14 mouse cellular contexts compared by ENCODE assay signal in genomic region chr15:82170437-82171377, GRCm38 (mm10). TPM values are rescaled to one million over a fixed set of nuclear protein-coding genes. Genes with fewer than 3 reads are reported as not detected.
DNase-seq lines count a peak whose midpoint lies in the region; ATAC-seq lines count a peak whose summit lies in the region.
"Had no signal": no experiment of that assay in that cellular context is flagged by ENCODE, and none has a peak within 500 bp of the region (broad histone marks: within the 10 kb centered on the region; RNA-seq: fewer than 3 reads in every experiment).

No protein-coding gene starts in this region.

- no peak for DNase-seq in heart, adult 8-10 months (ENCODE audit: low spot score)
- peak; percentile 76 for DNase-seq in cerebellum, adult 11-12 months
- peak; percentile 77 to 87 for DNase-seq in cerebellum, postnatal 10 days
- DNase-seq in right cerebral cortex, adult 18-20 months, result no peak
- DNase-seq in yolk sac, embryonic 10.5 days (ENCODE audit: low spot score), result no peak
- DNase-seq: adrenal gland, postnatal 25 days; gastrocnemius, postnatal 25 days; kidney, adult 2 months; lung, embryonic 14.5 days; right cerebral cortex, postnatal 14 days had no signal

- peak overlapping the region; percentile 22; the same call in 1 of the 2 replicates for H3K4me2 ChIP-seq in heart, embryonic 14.5 days (ENCODE audit: low read length)
- H3K4me2 ChIP-seq in intestine, embryonic 15.5 days (replicated peaks), result no peak overlapping the region
- H3K4me2 ChIP-seq: lung, embryonic 14.5 days had no signal

- peak; percentile 38; the same call in 1 of the 2 replicates for ATAC-seq in heart, embryonic 14.5 days (ENCODE audit: insufficient number of reproducible peaks, insufficient read depth, low FRiP score, low read depth)
- peak; percentile 63 for ATAC-seq in intestine, embryonic 15.5 days

- H3K27me3 ChIP-seq in heart, embryonic 14.5 days (ENCODE audit: control insufficient read depth, insufficient read depth, low read length), result no peaks in the 10 kb centered on the region
- H3K27me3 ChIP-seq in intestine, embryonic 15.5 days (replicated peaks), result no peaks in the 10 kb centered on the region

- H3K27ac ChIP-seq in heart, embryonic 14.5 days (replicated peaks in 1 of 2; ENCODE audit: control insufficient read depth in 1 of 2, insufficient read depth in 1 of 2, low read depth in 2 of 2, low read length in 2 of 2), result peak overlapping the region; percentile 65 to 70
- peak overlapping the region; percentile 22; the same call in 1 of the 2 replicates for H3K27ac ChIP-seq in intestine, embryonic 15.5 days

- H3K9me3 ChIP-seq in heart, embryonic 14.5 days (ENCODE audit: control insufficient read depth, low read length), result no peaks in the 10 kb centered on the region
- no peaks in the 10 kb centered on the region for H3K9me3 ChIP-seq in intestine, embryonic 15.5 days

- H3K9ac ChIP-seq in heart, embryonic 14.5 days (ENCODE audit: low read length), result no peak overlapping the region
- no peak overlapping the region for H3K9ac ChIP-seq in intestine, embryonic 15.5 days
- H3K9ac ChIP-seq: lung, embryonic 14.5 days had no signal

- no peak overlapping the region for H3K4me3 ChIP-seq in heart, embryonic 14.5 days (ENCODE audit: control insufficient read depth in 1 of 2, insufficient read depth in 1 of 2, low read depth in 1 of 2, low read length in 2 of 2)
- H3K4me3 ChIP-seq in intestine, embryonic 15.5 days (replicated peaks), result no peak overlapping the region

- H3K36me3 ChIP-seq in heart, embryonic 14.5 days (ENCODE audit: control insufficient read depth, insufficient read depth, low read length), result peaks cover 51% of the 10 kb centered on the region
- H3K36me3 ChIP-seq in intestine, embryonic 15.5 days, result peaks cover 47% of the 10 kb centered on the region

- WGBS in heart, embryonic 14.5 days, result 71% methylated on average over 36 of the region's 36 CpGs
- 66% methylated on average over 36 of the region's 36 CpGs for WGBS in intestine, embryonic 15.5 days

- H3K4me1 ChIP-seq in heart, embryonic 14.5 days (ENCODE audit: control insufficient read depth in 2 of 2, insufficient read depth in 2 of 2, low read length in 2 of 2), result peaks cover 32 to 50% of the 10 kb centered on the region in 2 experiments
- peaks cover 21% of the 10 kb centered on the region for H3K4me1 ChIP-seq in intestine, embryonic 15.5 days (replicated peaks)

RNA-seq across cellular contexts. Expression of gene Srebf2, which starts 23.7 kb away (rescaled TPM):
- 59.8 and 62.1 TPM in 2 replicates for polyA plus RNA-seq in heart, embryonic 14.5 days (2014; fragmentation: Nextera tagmentation; extraction: Ambion mirVana)
- 10 to 100 TPM; 20.0 to 25.1 (median 21.6) TPM for total RNA-seq in heart, adult 8-10 months (2022)
- 163 and 172 TPM in 2 replicates for polyA plus RNA-seq in intestine, embryonic 15.5 days (2015; fragmentation: Nextera tagmentation; extraction: Ambion mirVana)

RNA-seq across cellular contexts. Expression of gene Shisa8, which starts 41.9 kb away (rescaled TPM):
- 0.22 and 0.42 TPM in 2 replicates for polyA plus RNA-seq in heart, embryonic 14.5 days (2014; fragmentation: Nextera tagmentation; extraction: Ambion mirVana)
- total RNA-seq in heart, adult 8-10 months (2022), result under 1 TPM in 1 of 4 experiments, not detected in 3; 0.26 TPM
- polyA plus RNA-seq in intestine, embryonic 15.5 days (2015; fragmentation: Nextera tagmentation; extraction: Ambion mirVana), result 0.10 and 0.15 TPM in 2 replicates
- total RNA-seq: gastrocnemius, postnatal 25 days; megakaryocyte, adult 5-6 weeks; MEL had no signal

RNA-seq across cellular contexts. Expression of gene Ccdc134, which starts 43.0 kb away (rescaled TPM):
- 7.1 and 8.5 TPM in 2 replicates for polyA plus RNA-seq in heart, embryonic 14.5 days (2014; fragmentation: Nextera tagmentation; extraction: Ambion mirVana)
- 1 to 10 TPM; 3.5 to 4.5 (median 4.2) TPM for total RNA-seq in heart, adult 8-10 months (2022)
- 12.0 and 12.6 TPM in 2 replicates for polyA plus RNA-seq in intestine, embryonic 15.5 days (2015; fragmentation: Nextera tagmentation; extraction: Ambion mirVana)

RNA-seq across cellular contexts. Expression of gene Tnfrsf13c, which starts 53.5 kb away (rescaled TPM):
- 0.11 and 0.16 TPM in 2 replicates for polyA plus RNA-seq in heart, embryonic 14.5 days (2014; fragmentation: Nextera tagmentation; extraction: Ambion mirVana)
- under 1 TPM in 1 of 4 experiments, not detected in 3; 0.26 TPM for total RNA-seq in heart, adult 8-10 months (2022)
- polyA plus RNA-seq in intestine, embryonic 15.5 days (2015; fragmentation: Nextera tagmentation; extraction: Ambion mirVana), result 0.25 TPM in 1 of 2 replicates, not detected in the other
- total RNA-seq: gastrocnemius, postnatal 25 days had no signal
- polyA plus RNA-seq: lung, embryonic 14.5 days had no signal

Comparison
In these comparisons a context has a peak if more than half of its experiments do, and no peak if none do; other contexts are left out.
1. DNase-seq: peak in cerebellum, adult 11-12 months (single experiment) and cerebellum, postnatal 10 days (2 of 2); none in heart, adult 8-10 months (single experiment), right cerebral cortex, adult 18-20 months (single experiment) and yolk sac, embryonic 10.5 days (single experiment).